Mouse (Mus musculus) neural tube, embryonic 14.5 days (tissue): Measurements from ENCODE around the gene Wdr35. TPM values are rescaled to one million over a fixed set of nuclear protein-coding genes. Genes with fewer than 3 reads are reported as not detected.

Experiments
- ATAC-seq: fragments of 200-750 bp; cut with Nextera tagmentation; 2 replicates; pipeline ENCODE4 v1.8.0; 2017; ENCODE audit warnings: low read depth, mild to moderate bottlenecking, moderate TSS enrichment, moderate library complexity
- H3K27ac ChIP-seq: fragments of 300-500 bp; sonication (generic); 2 replicates; pipeline ENCODE4 v1.5.1; 2014; ENCODE audit warnings: low read depth, mild to moderate bottlenecking, control low read depth, low read length, moderate library complexity, mixed read lengths
- H3K27me3 ChIP-seq: fragments of 300-500 bp; sonication (generic); 2 replicates; pipeline ENCODE4 v1.6.1; 2014; ENCODE audit warnings: low read length; ENCODE audit not compliant: control insufficient read depth, insufficient read depth
- H3K36me3 ChIP-seq: fragments of 300-500 bp; sonication (generic); 2 replicates; pipeline ENCODE4 v1.6.1; 2014; ENCODE audit warnings: low read length, mixed read lengths; ENCODE audit not compliant: control insufficient read depth, insufficient read depth
- H3K4me1 ChIP-seq: fragments of 300-500 bp; sonication (generic); 2 replicates; pipeline ENCODE4 v1.6.1; 2014; ENCODE audit warnings: low read length; ENCODE audit not compliant: control insufficient read depth, insufficient read depth
- H3K4me2 ChIP-seq: fragments of 300-500 bp; sonication (generic); 2 replicates; pipeline ENCODE4 v1.6.1; 2014; ENCODE audit warnings: mild to moderate bottlenecking, low read depth, low read length, control low read depth
- H3K4me3 ChIP-seq: fragments of 300-500 bp; sonication (generic); 2 replicates; pipeline ENCODE4 v1.5.1; 2014; ENCODE audit warnings: low read depth, low read length, control low read depth, mixed read lengths
- H3K9ac ChIP-seq: fragments of 300-500 bp; sonication (generic); replicated peaks from 2 replicates; pipeline ENCODE4 v1.6.1; 2014; ENCODE audit warnings: low read depth, mild to moderate bottlenecking, control low read depth, low read length, mixed read lengths
- H3K9me3 ChIP-seq: fragments of 300-500 bp; sonication (generic); 2 replicates; pipeline ENCODE4 v1.6.1; 2016; ENCODE audit warnings: low read length; ENCODE audit not compliant: control insufficient read depth
- WGBS: fragments of 180-500 bp; shearing (Covaris S2); extraction: QIAGEN DNeasy Blood & Tissue Kit; methylation state at CpG from one replicate; pipeline ENCODE4 v1.1.7; 2014; 5-methylcytosine and 5-hydroxymethylcytosine counted together
- polyA plus RNA-seq: library from polyadenylated mRNA; unstranded; fragments of >200 nt; fragmentation: Nextera tagmentation; extraction: Ambion mirVana; gene quantifications from 2 replicates; pipeline ENCODE4 v1.2.1, GENCODE M21; 2014

Wdr35 gene
- polyA plus RNA-seq, 1 experiment from 2014 or later, result 19.6 TPM

GRCm38 (mm10) chr12:9033140-9033539, 59.4 kb downstream of the Wdr35 start:
- H3K4me2 ChIP-seq, result no peak overlapping the region
- no peaks in the 10 kb centered on the region for H3K36me3 ChIP-seq
- H3K4me1 ChIP-seq, result peaks cover 5% of the 10 kb centered on the region; the same call in 1 of the 2 replicates
- H3K27ac ChIP-seq, result no peak overlapping the region
- no peak overlapping the region for H3K9ac ChIP-seq
- H3K27me3 ChIP-seq, result no peaks in the 10 kb centered on the region
- ATAC-seq, result no peak
- no peaks in the 10 kb centered on the region for H3K9me3 ChIP-seq
- no peak overlapping the region for H3K4me3 ChIP-seq

GRCm38 (mm10) chr12:9036409-9036808, 62.7 kb downstream of the Wdr35 start:
- WGBS, result 63% methylated on average over 9 of the region's 9 CpGs
- H3K27me3 ChIP-seq, result no peaks in the 10 kb centered on the region
- H3K4me3 ChIP-seq, result no peak overlapping the region
- H3K4me2 ChIP-seq, result no peak overlapping the region
- H3K27ac ChIP-seq, result no peak overlapping the region
- H3K9me3 ChIP-seq, result no peaks in the 10 kb centered on the region
- ATAC-seq, result no peak
- no peaks in the 10 kb centered on the region for H3K36me3 ChIP-seq
- H3K4me1 ChIP-seq, result no peaks in the 10 kb centered on the region
- H3K9ac ChIP-seq, result no peak overlapping the region

GRCm38 (mm10) chr12:9040177-9040576, 66.5 kb downstream of the Wdr35 start:
- Histone ChIP-seq H3K4me2 (no peak overlapping the region), H3K4me1 (no peaks in the 10 kb centered on the region), H3K9me3 (no peaks in the 10 kb centered on the region), H3K27ac (no peak overlapping the region), H3K27me3 (no peaks in the 10 kb centered on the region), H3K4me3 (no peak overlapping the region), H3K9ac (no peak overlapping the region), H3K36me3 (no peaks in the 10 kb centered on the region; the same call in 1 of the 2 replicates)
- WGBS, result 78% methylated on average over 5 of the region's 5 CpGs
- ATAC-seq, result no peak

GRCm38 (mm10) chr12:9040686-9041085, 67.0 kb downstream of the Wdr35 start:
- H3K9ac ChIP-seq, result no peak overlapping the region
- H3K27me3 ChIP-seq, result no peaks in the 10 kb centered on the region
- H3K4me1 ChIP-seq, result no peaks in the 10 kb centered on the region
- 72% methylated on average over 7 of the region's 7 CpGs for WGBS
- no peaks in the 10 kb centered on the region; the same call in 1 of the 2 replicates for H3K36me3 ChIP-seq
- H3K27ac ChIP-seq, result no peak overlapping the region
- no peak overlapping the region for H3K4me3 ChIP-seq
- no peak for ATAC-seq
- H3K4me2 ChIP-seq, result no peak overlapping the region
- no peaks in the 10 kb centered on the region for H3K9me3 ChIP-seq

- no peak for ATAC-seq
These were observed 68.6 kb downstream of the Wdr35 start for GRCm38 (mm10) chr12:9042316-9042715.

GRCm38 (mm10) chr12:9042759-9043158, 69.1 kb downstream of the Wdr35 start:
- H3K27ac ChIP-seq, result no peak overlapping the region
- no peaks in the 10 kb centered on the region for H3K9me3 ChIP-seq
- no peak for ATAC-seq
- H3K4me2 ChIP-seq, result no peak overlapping the region
- no peak overlapping the region for H3K9ac ChIP-seq
- WGBS, result 94% methylated on average over 3 of the region's 3 CpGs
- H3K27me3 ChIP-seq, result no peaks in the 10 kb centered on the region
- H3K4me1 ChIP-seq, result no peaks in the 10 kb centered on the region
- H3K4me3 ChIP-seq, result no peak overlapping the region
- no peaks in the 10 kb centered on the region; the same call in 1 of the 2 replicates for H3K36me3 ChIP-seq

More at GRCm38 (mm10) chr12:9042316-9042715, 68.6 kb downstream of the Wdr35 start:
- no peaks in the 10 kb centered on the region for H3K27me3 ChIP-seq
- H3K36me3 ChIP-seq, result no peaks in the 10 kb centered on the region; the same call in 1 of the 2 replicates
- no peaks in the 10 kb centered on the region for H3K4me1 ChIP-seq
- H3K27ac ChIP-seq, result no peak overlapping the region
- H3K4me2 ChIP-seq, result no peak overlapping the region
- H3K9ac ChIP-seq, result no peak overlapping the region
- WGBS, result 87% methylated on average over 5 of the region's 5 CpGs
- no peak overlapping the region for H3K4me3 ChIP-seq
- no peaks in the 10 kb centered on the region for H3K9me3 ChIP-seq

- no peak overlapping the region for H3K27ac ChIP-seq
- no peaks in the 10 kb centered on the region for H3K9me3 ChIP-seq
- 94% methylated on average over 7 of the region's 7 CpGs for WGBS
- no peaks in the 10 kb centered on the region; the same call in 1 of the 2 replicates for H3K36me3 ChIP-seq
- no peak overlapping the region for H3K4me2 ChIP-seq
- ATAC-seq, result no peak
- H3K4me1 ChIP-seq, result no peaks in the 10 kb centered on the region
- no peak overlapping the region for H3K9ac ChIP-seq
- no peaks in the 10 kb centered on the region for H3K27me3 ChIP-seq
- no peak overlapping the region for H3K4me3 ChIP-seq
These were observed 71.0 kb downstream of the Wdr35 start for GRCm38 (mm10) chr12:9044666-9045065.

GRCm38 (mm10) chr12:9046674-9047073, 73.0 kb downstream of the Wdr35 start:
- no peaks in the 10 kb centered on the region for H3K9me3 ChIP-seq
- no peaks in the 10 kb centered on the region; the same call in 1 of the 2 replicates for H3K36me3 ChIP-seq
- no peak overlapping the region for H3K4me3 ChIP-seq
- H3K4me2 ChIP-seq, result no peak overlapping the region
- no peaks in the 10 kb centered on the region for H3K4me1 ChIP-seq
- no peak for ATAC-seq
- H3K9ac ChIP-seq, result no peak overlapping the region
- no peaks in the 10 kb centered on the region for H3K27me3 ChIP-seq
- no peak overlapping the region for H3K27ac ChIP-seq
- 79% methylated on average over 4 of the region's 4 CpGs for WGBS

- Histone ChIP-seq H3K9me3 (no peaks in the 10 kb centered on the region), H3K4me3 (no peak overlapping the region), H3K36me3 (no peaks in the 10 kb centered on the region), H3K27me3 (no peaks in the 10 kb centered on the region), H3K9ac (no peak overlapping the region), H3K27ac (no peak overlapping the region), H3K4me1 (no peaks in the 10 kb centered on the region), H3K4me2 (no peak overlapping the region)
- ATAC-seq, result no peak
- WGBS, result 78% methylated on average over 8 of the region's 8 CpGs
These were observed 74.4 kb downstream of the Wdr35 start for GRCm38 (mm10) chr12:9048090-9048489.
